Mouse (Mus musculus): Measurements from ENCODE around the gene Podn. TPM values are rescaled to one million over a fixed set of nuclear protein-coding genes. Genes with fewer than 3 reads are reported as not detected.
"Not testable (repeated sequence)": the region's sequence is repeated elsewhere in the genome, so short reads cannot be mapped to it uniquely, and the experiment has no call there.

Gene Podn
- polyA plus RNA-seq, 1 experiment from 2014 or later: 0.68 TPM

- Histone ChIP-seq H3K36me3 (replicated peaks; ENCODE audit: control insufficient read depth, insufficient read depth) (no peaks in the 10 kb centered on the region; the same call in 1 of the 2 replicates), H3K27ac (no peak overlapping the region), H3K9me3 (ENCODE audit: control insufficient read depth, low read length) (no peaks in the 10 kb centered on the region), H3K27me3 (ENCODE audit: control insufficient read depth, insufficient read depth, low read length) (no peaks in the 10 kb centered on the region), H3K4me2 (replicated peaks) (no peak overlapping the region), H3K4me1 (replicated peaks; ENCODE audit: control insufficient read depth, insufficient read depth, low read length) (no peaks in the 10 kb centered on the region), H3K4me3 (replicated peaks; ENCODE audit: low read length) (no peak overlapping the region), H3K9ac (no peak overlapping the region)
- no peak for ATAC-seq (ENCODE audit: low FRiP score)
- WGBS: 91% methylated on average over 2 of the region's 2 CpGs
- no peak for DNase-seq (ENCODE audit: low spot score)
These were observed 13.8 kb downstream of the Podn start for GRCm38 (mm10) chr4:108082401-108082806.

GRCm38 (mm10) chr4:108080876-108081275 lies 15.4 kb downstream of the Podn start:
- Histone ChIP-seq H3K4me1 (replicated peaks; ENCODE audit: control insufficient read depth, insufficient read depth, low read length) (no peaks in the 10 kb centered on the region), H3K36me3 (replicated peaks; ENCODE audit: control insufficient read depth, insufficient read depth) (no peaks in the 10 kb centered on the region; the same call in 1 of the 2 replicates), H3K9ac (no peak overlapping the region), H3K9me3 (ENCODE audit: control insufficient read depth, low read length) (no peaks in the 10 kb centered on the region), H3K27me3 (ENCODE audit: control insufficient read depth, insufficient read depth, low read length) (no peaks in the 10 kb centered on the region), H3K27ac (no peak overlapping the region), H3K4me3 (replicated peaks; ENCODE audit: low read length) (no peak overlapping the region), H3K4me2 (replicated peaks) (no peak overlapping the region)
- ATAC-seq (ENCODE audit: low FRiP score) (no peak), DNase-seq (ENCODE audit: low spot score) (no peak)
- 68% methylated on average over 5 of the region's 5 CpGs for WGBS

- no peak overlapping the region for H3K27ac ChIP-seq
- H3K9ac ChIP-seq: no peak overlapping the region
- no peaks in the 10 kb centered on the region for H3K9me3 ChIP-seq (ENCODE audit: control insufficient read depth, low read length)
- 33% methylated on average over 2 of the region's 2 CpGs for WGBS
- no peaks in the 10 kb centered on the region for H3K4me1 ChIP-seq (replicated peaks; ENCODE audit: control insufficient read depth, insufficient read depth, low read length)
- H3K4me3 ChIP-seq (replicated peaks; ENCODE audit: low read length): no peak overlapping the region
- no peak overlapping the region for H3K4me2 ChIP-seq (replicated peaks)
- ATAC-seq (ENCODE audit: low FRiP score) (no peak), DNase-seq (ENCODE audit: low spot score) (no peak)
- no peaks in the 10 kb centered on the region for H3K27me3 ChIP-seq (ENCODE audit: control insufficient read depth, insufficient read depth, low read length)
- no peaks in the 10 kb centered on the region; the same call in 1 of the 2 replicates for H3K36me3 ChIP-seq (replicated peaks; ENCODE audit: control insufficient read depth, insufficient read depth)
These were observed 16.5 kb downstream of the Podn start for GRCm38 (mm10) chr4:108079762-108080161.

GRCm38 (mm10) chr4:108079191-108079590 lies 17.1 kb downstream of the Podn start:
- H3K27ac ChIP-seq; H3K4me1 ChIP-seq (replicated peaks; ENCODE audit: control insufficient read depth, insufficient read depth, low read length); ATAC-seq (ENCODE audit: low FRiP score); H3K4me2 ChIP-seq (replicated peaks); H3K36me3 ChIP-seq (replicated peaks; ENCODE audit: control insufficient read depth, insufficient read depth); H3K27me3 ChIP-seq (ENCODE audit: control insufficient read depth, insufficient read depth, low read length); DNase-seq (ENCODE audit: low spot score); H3K4me3 ChIP-seq (replicated peaks; ENCODE audit: low read length); H3K9me3 ChIP-seq (ENCODE audit: control insufficient read depth, low read length); H3K9ac ChIP-seq: not testable (repeated sequence)
- 78% methylated on average over 15 of the region's 15 CpGs for WGBS

- DNase-seq (ENCODE audit: low spot score) (no peak), ATAC-seq (ENCODE audit: low FRiP score) (no peak)
- H3K4me3 ChIP-seq (replicated peaks; ENCODE audit: low read length): no peak overlapping the region
- H3K4me1 ChIP-seq (replicated peaks; ENCODE audit: control insufficient read depth, insufficient read depth, low read length): no peaks in the 10 kb centered on the region
- H3K9me3 ChIP-seq (ENCODE audit: control insufficient read depth, low read length): no peaks in the 10 kb centered on the region
- WGBS: 88% methylated on average over 3 of the region's 3 CpGs
- H3K9ac ChIP-seq: no peak overlapping the region
- no peak overlapping the region for H3K27ac ChIP-seq
- no peaks in the 10 kb centered on the region for H3K36me3 ChIP-seq (replicated peaks; ENCODE audit: control insufficient read depth, insufficient read depth)
- H3K4me2 ChIP-seq (replicated peaks): no peak overlapping the region
- H3K27me3 ChIP-seq (ENCODE audit: control insufficient read depth, insufficient read depth, low read length): no peaks in the 10 kb centered on the region
These were observed 18.9 kb downstream of the Podn start for GRCm38 (mm10) chr4:108077224-108077955.

- 88% methylated on average over 3 of the region's 3 CpGs for whole genome bisulfite sequencing
- Histone ChIP-seq H3K4me1 (replicated peaks; ENCODE audit: control insufficient read depth, insufficient read depth, low read length) (peaks cover 14% of the 10 kb centered on the region), H3K4me2 (replicated peaks) (no peak overlapping the region), H3K9ac (no peak overlapping the region), H3K27ac (no peak overlapping the region), H3K36me3 (replicated peaks; ENCODE audit: control insufficient read depth, insufficient read depth) (no peaks in the 10 kb centered on the region), H3K27me3 (ENCODE audit: control insufficient read depth, insufficient read depth, low read length) (no peaks in the 10 kb centered on the region), H3K9me3 (ENCODE audit: control insufficient read depth, low read length) (no peaks in the 10 kb centered on the region), H3K4me3 (replicated peaks; ENCODE audit: low read length) (no peak overlapping the region)
- no peak for DNase-seq (ENCODE audit: low spot score)
- no peak for ATAC-seq (ENCODE audit: low FRiP score)
These were observed 21.9 kb downstream of the Podn start for GRCm38 (mm10) chr4:108074204-108074823.

GRCm38 (mm10) chr4:108072086-108072485 lies 24.2 kb downstream of the Podn start:
- Histone ChIP-seq H3K4me3 (replicated peaks; ENCODE audit: low read length) (no peak overlapping the region), H3K9ac (no peak overlapping the region), H3K36me3 (replicated peaks; ENCODE audit: control insufficient read depth, insufficient read depth) (peaks cover 8% of the 10 kb centered on the region; the same call in 1 of the 2 replicates), H3K4me2 (replicated peaks) (no peak overlapping the region), H3K27me3 (ENCODE audit: control insufficient read depth, insufficient read depth, low read length) (no peaks in the 10 kb centered on the region), H3K9me3 (ENCODE audit: control insufficient read depth, low read length) (no peaks in the 10 kb centered on the region), H3K27ac (no peak overlapping the region), H3K4me1 (replicated peaks; ENCODE audit: control insufficient read depth, insufficient read depth, low read length) (peaks cover 14% of the 10 kb centered on the region)
- DNase-seq (ENCODE audit: low spot score) (no peak), ATAC-seq (ENCODE audit: low FRiP score) (no peak)
- 96% methylated on average over 3 of the region's 3 CpGs for WGBS

- peaks cover 14% of the 10 kb centered on the region for H3K4me1 ChIP-seq (replicated peaks; ENCODE audit: control insufficient read depth, insufficient read depth, low read length)
- H3K9ac ChIP-seq: peak overlapping the region; percentile 56
- ATAC-seq (ENCODE audit: low FRiP score) (peak; percentile 97), DNase-seq (ENCODE audit: low spot score) (peak; percentile 96)
- WGBS: 3% methylated on average over 26 of the region's 26 CpGs
- H3K4me3 ChIP-seq (replicated peaks; ENCODE audit: low read length): peak overlapping the region; percentile 45
- H3K27me3 ChIP-seq (ENCODE audit: control insufficient read depth, insufficient read depth, low read length): no peaks in the 10 kb centered on the region
- H3K36me3 ChIP-seq (replicated peaks; ENCODE audit: control insufficient read depth, insufficient read depth): peaks cover 12% of the 10 kb centered on the region
- H3K9me3 ChIP-seq (ENCODE audit: control insufficient read depth, low read length): no peaks in the 10 kb centered on the region
- peak overlapping the region; percentile 61 for H3K4me2 ChIP-seq (replicated peaks)
- 0 out of 2 replicates have a peak overlapping the region, but pooled peaks have one; percentile 28 for H3K27ac ChIP-seq
These were observed 24.9 kb downstream of the Podn start for GRCm38 (mm10) chr4:108071235-108071901.

GRCm38 (mm10) chr4:108070723-108071122 lies 25.5 kb downstream of the Podn start:
- Histone ChIP-seq H3K36me3 (replicated peaks; ENCODE audit: control insufficient read depth, insufficient read depth) (peaks cover 18% of the 10 kb centered on the region), H3K4me1 (replicated peaks; ENCODE audit: control insufficient read depth, insufficient read depth, low read length) (peaks cover 14% of the 10 kb centered on the region)
- WGBS: 12% methylated on average over 8 of the region's 8 CpGs

More at GRCm38 (mm10) chr4:108070723-108071122, 25.5 kb downstream of the Podn start:
- Histone ChIP-seq H3K9me3 (ENCODE audit: control insufficient read depth, low read length) (no peaks in the 10 kb centered on the region), H3K4me2 (replicated peaks) (peak overlapping the region; percentile 61), H3K9ac (peak overlapping the region; percentile 56), H3K27me3 (ENCODE audit: control insufficient read depth, insufficient read depth, low read length) (no peaks in the 10 kb centered on the region), H3K27ac (no peak overlapping the region), H3K4me3 (replicated peaks; ENCODE audit: low read length) (peak overlapping the region; percentile 45)
- ATAC-seq (ENCODE audit: low FRiP score): no peak
- no peak for DNase-seq (ENCODE audit: low spot score)
